Mouse (Mus musculus): ENCODE data around the gene Fbxl7. TPM values are rescaled to one million over a fixed set of nuclear protein-coding genes. Genes with fewer than 3 reads are reported as not detected.

The Fbxl7 gene
- polyA plus RNA-seq, 1 experiment from 2014 or later = not detected

- Histone ChIP-seq H3K36me3 (ENCODE audit: inconsistent target) (no peaks in the 10 kb centered on the region), H3K27ac (no peak overlapping the region), H3K79me2 (ENCODE audit: inconsistent target) (no peaks in the 10 kb centered on the region), H3K4me3 (ENCODE audit: inconsistent target) (no peak overlapping the region)
- WGBS (ENCODE audit: missing documents) = 82% methylated on average over 8 of the region's 8 CpGs
Measured at GRCm38 (mm10) chr15:26579947-26580709, 315.3 kb downstream of the Fbxl7 start.

DNA sequence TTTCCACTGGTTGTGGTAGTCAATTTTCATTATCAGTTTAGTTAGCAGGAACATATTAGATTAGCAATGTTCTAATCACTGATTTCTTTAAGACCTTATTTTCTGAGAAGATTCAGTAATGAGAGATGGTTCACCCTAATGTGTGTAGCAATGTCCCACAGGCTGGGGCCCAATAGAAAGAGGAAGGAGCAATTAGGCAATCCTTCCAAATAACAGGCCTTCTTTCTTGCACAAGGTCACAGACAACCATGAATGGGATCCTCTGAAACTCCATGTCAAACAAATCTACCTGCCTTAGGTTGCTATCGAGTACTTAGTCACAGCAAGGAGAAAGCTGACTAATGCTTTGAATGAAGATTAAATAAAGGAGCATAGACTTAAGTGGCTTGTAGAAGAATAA, 316.9 kb downstream of the Fbxl7 start:
- Histone ChIP-seq H3K4me3 (ENCODE audit: inconsistent target) (no peak overlapping the region), H3K27ac (no peak overlapping the region), H3K36me3 (ENCODE audit: inconsistent target) (no peaks in the 10 kb centered on the region), H3K79me2 (ENCODE audit: inconsistent target) (no peaks in the 10 kb centered on the region)
- WGBS (ENCODE audit: missing documents) = 71% methylated on average over 1 of the region's 1 CpGs

DNA sequence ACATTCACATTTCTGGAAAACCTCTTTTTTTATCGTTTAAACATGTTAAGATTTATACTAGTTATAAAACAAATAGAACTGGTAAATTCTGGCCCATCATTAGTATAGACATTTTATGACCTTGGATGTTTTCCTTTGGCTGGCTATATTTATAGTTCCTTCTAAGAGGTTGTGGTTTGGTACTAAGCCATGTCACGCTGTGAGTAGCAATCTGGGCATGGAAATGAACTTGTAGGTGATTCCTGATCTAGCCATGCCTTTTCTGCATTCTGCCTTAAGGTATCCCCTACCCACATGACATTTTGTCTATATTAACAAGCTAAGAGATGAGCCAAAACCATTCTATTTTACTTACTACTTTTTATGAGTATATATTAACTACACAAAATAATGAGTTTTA, 329.3 kb downstream of the Fbxl7 start:
- no peak overlapping the region for H3K4me3 ChIP-seq (ENCODE audit: inconsistent target)
- no peaks in the 10 kb centered on the region for H3K79me2 ChIP-seq (ENCODE audit: inconsistent target)
- H3K36me3 ChIP-seq (ENCODE audit: inconsistent target) = no peaks in the 10 kb centered on the region
- H3K27ac ChIP-seq = no peak overlapping the region
- WGBS (ENCODE audit: missing documents) = 83% methylated on average over 2 of the region's 2 CpGs

GRCm38 (mm10) chr15:26553620-26554019, 341.8 kb downstream of the Fbxl7 start:
- WGBS (ENCODE audit: missing documents) = 83% methylated on average over 10 of the region's 10 CpGs
- Histone ChIP-seq H3K27ac (no peak overlapping the region), H3K79me2 (ENCODE audit: inconsistent target) (no peaks in the 10 kb centered on the region), H3K4me3 (ENCODE audit: inconsistent target) (no peak overlapping the region), H3K36me3 (ENCODE audit: inconsistent target) (no peaks in the 10 kb centered on the region)

- Histone ChIP-seq H3K36me3 (ENCODE audit: inconsistent target) (no peaks in the 10 kb centered on the region), H3K4me3 (ENCODE audit: inconsistent target) (no peak overlapping the region), H3K79me2 (ENCODE audit: inconsistent target) (no peaks in the 10 kb centered on the region), H3K27ac (no peak overlapping the region)
- 71% methylated on average over 2 of the region's 3 CpGs for WGBS (ENCODE audit: missing documents)
Measured at GRCm38 (mm10) chr15:26533997-26534700, 361.2 kb downstream of the Fbxl7 start.

DNA sequence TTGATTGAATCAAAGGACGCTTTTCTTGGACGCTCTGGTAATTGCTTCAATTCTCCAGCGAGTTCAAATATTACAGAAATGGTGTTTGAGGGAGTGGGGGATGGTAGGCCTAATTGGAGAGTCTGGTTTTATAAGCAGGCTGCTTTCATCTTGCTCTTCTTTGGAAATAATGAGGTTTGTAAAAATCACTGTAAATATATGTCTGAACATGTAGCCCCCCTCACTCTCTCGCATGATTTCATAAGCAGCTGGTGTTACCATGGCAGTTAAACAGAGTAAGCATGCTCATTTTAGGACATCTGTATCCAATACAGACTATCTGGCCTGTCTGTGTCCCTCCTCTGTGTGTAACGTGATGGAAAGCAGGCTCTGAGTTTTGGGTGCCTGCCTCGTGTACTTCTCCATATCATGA, 376.2 kb downstream of the Fbxl7 start:
- no peaks in the 10 kb centered on the region for H3K79me2 ChIP-seq (ENCODE audit: inconsistent target)
- 89% methylated on average over 6 of the region's 6 CpGs for WGBS (ENCODE audit: missing documents)
- H3K27ac ChIP-seq = no peak overlapping the region
- H3K36me3 ChIP-seq (ENCODE audit: inconsistent target) = no peaks in the 10 kb centered on the region
- no peak overlapping the region for H3K4me3 ChIP-seq (ENCODE audit: inconsistent target)

GRCm38 (mm10) chr15:26501024-26501423, 394.4 kb downstream of the Fbxl7 start:
- H3K36me3 ChIP-seq (ENCODE audit: inconsistent target) = no peaks in the 10 kb centered on the region
- 64% methylated on average over 4 of the region's 4 CpGs for WGBS (ENCODE audit: missing documents)

More at GRCm38 (mm10) chr15:26501024-26501423, 394.4 kb downstream of the Fbxl7 start:
- Histone ChIP-seq H3K4me3 (ENCODE audit: inconsistent target) (no peak overlapping the region), H3K79me2 (ENCODE audit: inconsistent target) (no peaks in the 10 kb centered on the region), H3K27ac (no peak overlapping the region)

Data from macrophage (primary cell).